Mouse (Mus musculus) adrenal gland, adult (tissue): ENCODE data around the gene Zmat5.

Source experiments
- DNase-seq, 2 experiments: peaks; one replicate each; pipeline ENCODE4 v3.0.0; 2022 to 2023; ENCODE audit warnings: low spot score in 1 of 2; ENCODE audit not compliant: inconsistent age in 2 of 2

The Zmat5 gene

DNA sequence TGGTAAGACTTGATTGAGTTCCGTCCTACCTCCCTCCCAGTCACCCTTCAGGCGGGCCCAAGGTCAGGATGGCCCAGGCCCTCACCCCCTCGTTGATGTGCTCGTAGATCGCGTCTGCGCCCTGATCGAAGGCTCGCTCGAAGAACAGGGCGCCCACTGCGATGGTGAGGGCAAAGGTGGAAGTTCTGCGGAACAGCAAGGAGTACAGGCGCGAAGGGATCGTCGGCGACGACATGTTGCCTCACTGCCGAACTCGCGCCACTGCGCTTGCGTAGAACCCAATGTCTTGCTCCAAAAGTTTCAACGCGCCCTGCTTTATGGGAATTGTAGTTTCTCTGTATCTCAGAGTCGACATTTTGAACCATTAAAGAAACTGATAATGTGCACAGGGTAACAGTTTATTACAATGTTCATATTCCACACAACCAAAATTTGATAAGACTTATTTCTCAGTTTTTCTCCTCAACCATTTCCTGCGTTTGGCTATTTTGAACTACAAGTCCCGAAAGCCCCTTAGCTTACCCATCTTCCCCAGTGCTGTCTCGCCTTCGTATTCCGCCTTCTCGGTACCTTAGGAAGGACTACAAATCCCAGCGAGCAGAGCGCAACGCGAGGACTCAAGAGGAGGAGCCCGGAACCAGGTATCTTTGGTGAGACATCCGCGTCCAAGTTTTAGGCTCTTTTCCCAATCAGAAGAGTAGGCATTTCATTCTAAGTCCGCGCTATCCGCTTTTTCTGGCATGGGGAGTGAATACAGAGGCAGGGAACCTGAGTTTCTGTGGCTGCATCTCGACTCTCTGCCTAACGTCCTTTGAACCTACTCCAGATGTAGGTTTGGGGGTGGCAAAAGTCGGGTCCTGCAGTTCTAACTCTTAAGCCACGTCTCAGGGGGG is at the start of gene Zmat5, which contains the start of gene Uqcr10:
Zmat5 (plus strand) TSS at position 607 of the 893 bp plus-strand sequence.
Uqcr10 (minus strand) TSS at position 271 of the 893 bp plus-strand sequence.
- DNase-seq, result peak; percentile 93 to 98

GRCm38 (mm10) chr11:4659818-4660217 is 44.7 kb upstream of the Zmat5 start:
- no peak for DNase-seq

GRCm38 (mm10) chr11:4660309-4661025 is 44.0 kb upstream of the Zmat5 start:
- no peak for DNase-seq

- peak; percentile 62 to 77 for DNase-seq
Observed at GRCm38 (mm10) chr11:4661324-4661723, 43.2 kb upstream of the Zmat5 start.

DNA sequence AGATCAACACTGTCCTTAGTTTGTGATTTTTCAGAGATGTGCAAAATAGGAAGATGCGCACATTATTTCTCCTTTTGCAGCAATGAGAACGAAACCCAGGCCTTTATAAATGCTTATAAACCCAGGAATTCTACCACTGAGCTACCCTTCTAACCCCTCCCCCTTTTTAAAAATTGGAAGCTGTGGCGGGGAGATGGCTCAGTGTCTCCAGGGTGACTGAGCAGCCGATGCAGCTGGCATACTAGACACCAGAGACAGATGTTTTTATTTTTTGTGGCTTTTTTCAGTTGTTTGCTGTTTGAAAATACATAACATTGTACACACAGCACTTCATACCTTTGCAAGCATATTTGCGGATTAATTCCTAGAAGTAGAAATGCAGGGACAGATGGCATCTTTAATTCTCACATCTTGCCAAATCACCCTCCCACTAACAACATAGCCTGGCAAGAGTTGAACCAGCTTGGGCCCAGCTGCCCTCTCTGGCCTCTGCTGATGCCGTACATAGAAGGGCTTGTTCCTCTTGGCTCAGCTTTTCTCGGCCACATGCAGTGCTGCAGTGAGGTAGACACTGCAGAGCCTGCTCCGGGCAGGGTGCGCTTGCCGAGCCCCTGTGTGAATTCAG is 42.5 kb upstream of the Zmat5 start:
- no peak for DNase-seq

DNA sequence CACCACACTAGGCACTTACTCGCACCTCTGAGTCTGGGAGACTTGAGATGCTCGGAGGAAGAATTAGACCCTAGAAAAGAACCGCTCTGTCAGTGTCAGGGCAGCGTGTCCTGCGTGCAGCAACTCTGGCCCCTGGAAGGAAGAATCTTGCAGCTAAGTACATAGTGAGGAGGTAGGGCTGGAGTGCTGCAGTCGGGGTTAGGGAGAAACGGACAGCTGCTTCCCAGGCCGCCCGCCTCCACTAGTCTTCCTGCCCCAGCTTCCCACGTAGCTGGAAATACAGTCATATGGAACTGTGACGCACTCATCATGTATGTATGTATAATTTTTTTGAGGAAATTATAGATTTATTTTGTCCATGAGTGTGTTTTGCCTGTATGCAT is 42.0 kb upstream of the Zmat5 start:
- DNase-seq, result no peak

GRCm38 (mm10) chr11:4671736-4672135 is 32.7 kb upstream of the Zmat5 start:
- peak in 1 of 2 experiments; percentile 59 for DNase-seq

DNA sequence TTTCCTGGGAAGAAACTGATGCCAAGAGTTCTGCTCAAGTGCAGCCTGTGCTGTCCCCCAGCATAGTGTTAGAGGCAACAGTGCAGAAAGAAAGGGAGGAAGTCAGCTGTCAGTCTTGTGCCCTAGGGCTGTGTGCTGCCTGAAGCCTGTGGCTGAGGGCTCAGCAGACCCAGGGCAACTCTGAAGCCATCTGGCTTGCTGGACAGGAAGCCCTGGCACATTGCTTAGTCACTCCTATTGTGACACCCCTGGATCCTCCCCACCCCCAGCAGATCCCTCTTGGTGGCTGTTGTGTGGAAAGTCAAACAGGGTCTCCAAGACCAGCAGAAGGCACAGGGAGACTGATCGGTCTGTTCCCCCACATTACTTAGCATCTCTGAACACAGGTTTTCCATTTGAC is 29.9 kb upstream of the Zmat5 start:
- peak; percentile 33 to 78 for DNase-seq

DNA sequence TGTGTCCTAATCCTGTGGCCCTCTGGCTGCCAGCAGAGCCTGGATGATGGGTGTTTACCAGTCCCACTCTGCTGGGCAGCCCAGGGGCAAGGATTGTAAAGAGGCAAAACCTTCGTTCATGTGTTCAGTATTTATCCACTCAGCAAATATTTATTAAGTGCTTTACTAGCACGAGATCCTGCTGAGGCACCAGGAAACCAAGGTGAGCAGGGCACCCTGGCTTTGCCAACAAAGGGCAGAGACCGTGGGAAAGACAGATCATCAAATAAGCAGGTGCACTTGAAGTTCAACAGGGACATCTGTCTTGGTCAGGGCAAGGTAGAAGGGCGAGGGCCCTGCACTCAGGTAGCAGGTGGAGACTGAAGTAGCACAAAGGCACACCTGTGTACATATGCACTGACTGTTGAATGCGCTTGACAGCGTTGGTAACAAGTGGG is 29.3 kb upstream of the Zmat5 start:
- peak in 1 of 2 experiments; percentile 52 for DNase-seq

- peak in 1 of 2 experiments; percentile 60 for DNase-seq
Observed at GRCm38 (mm10) chr11:4675693-4676092, 28.8 kb upstream of the Zmat5 start.

DNA sequence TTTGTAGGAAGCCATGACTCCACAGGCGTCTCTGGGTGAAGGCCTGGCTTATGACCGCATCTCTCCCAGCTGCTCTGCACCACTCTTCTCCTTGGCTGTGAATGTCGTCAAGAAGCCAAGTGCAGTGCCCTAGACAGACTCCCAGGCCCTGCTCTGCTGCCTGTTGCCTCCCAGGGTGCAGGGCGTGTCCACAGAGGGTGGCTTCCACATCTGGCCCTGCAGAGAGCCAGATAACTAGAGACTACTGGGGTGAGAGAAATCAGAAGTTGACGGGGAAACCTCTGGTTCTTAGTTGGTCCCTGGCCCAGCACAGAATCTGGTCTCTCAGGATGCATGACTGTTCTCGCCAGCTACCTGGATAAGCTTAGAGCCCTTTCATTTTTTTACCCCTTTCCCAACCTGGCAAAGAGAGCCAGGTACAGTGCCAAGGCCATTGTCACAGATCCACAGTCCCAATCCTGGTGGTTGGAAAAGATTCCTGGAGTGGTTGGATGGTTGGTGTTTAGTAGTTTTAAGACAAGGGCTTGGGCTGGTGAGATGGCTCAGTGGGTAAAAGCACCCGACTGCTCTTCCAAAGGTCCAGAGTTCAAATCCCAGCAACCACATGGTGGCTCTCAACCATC is 27.1 kb upstream of the Zmat5 start:
- DNase-seq, result no peak

DNA sequence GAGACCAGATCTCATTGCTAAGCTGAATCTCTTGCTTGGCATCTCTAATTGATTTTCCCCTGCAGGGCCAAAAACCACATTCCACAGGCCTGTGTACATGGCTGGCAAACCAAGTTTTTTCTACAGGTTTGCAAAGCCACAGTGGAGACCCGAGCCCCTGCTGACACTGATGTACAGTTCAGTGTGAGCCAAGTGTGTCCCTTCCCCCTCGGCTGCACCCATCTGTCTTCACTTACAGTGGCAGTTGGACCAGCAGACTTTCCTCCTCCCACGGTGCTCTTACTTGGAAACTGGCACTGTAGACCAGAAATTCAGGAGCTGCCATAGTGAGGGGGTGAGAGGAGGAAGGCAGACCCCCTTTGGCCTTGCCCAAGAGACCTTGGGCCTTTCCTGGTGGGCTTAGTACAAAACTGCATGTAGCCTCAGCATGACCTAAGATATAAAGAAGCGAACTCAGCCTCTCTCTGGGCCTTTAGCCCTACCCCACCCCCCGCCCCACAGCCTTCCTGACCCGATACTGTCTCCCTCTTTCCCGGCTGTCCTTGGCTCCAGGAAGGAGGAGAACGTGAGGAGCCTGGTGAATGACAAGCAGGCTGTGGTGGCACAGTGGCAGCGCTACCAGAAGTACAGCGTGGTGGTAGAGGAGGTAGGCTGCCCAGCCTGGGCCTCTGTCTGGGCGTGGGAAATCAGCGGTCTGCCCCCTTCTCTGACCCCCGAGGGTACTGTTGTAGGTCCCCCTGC is 25.6 kb upstream of the Zmat5 start:
- peak; percentile 52 to 56 for DNase-seq

DNA sequence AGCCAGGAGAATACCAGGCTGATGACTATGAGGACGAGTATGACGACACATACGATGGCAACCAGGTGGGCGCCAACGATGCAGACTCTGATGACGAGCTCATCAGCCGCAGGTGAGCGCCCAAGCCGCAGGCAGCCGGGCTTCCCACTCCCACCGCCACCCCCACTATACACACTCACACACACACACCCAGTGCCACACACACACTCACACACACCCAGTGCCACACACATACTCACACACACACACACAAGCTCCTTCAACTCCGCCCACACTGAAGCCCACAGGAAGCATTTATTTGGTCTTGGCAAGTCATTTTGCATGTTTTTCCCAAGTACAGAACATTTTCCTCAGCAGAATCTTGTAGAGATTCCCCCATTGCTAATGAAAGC is 25.0 kb upstream of the Zmat5 start:
- no peak for DNase-seq

DNA sequence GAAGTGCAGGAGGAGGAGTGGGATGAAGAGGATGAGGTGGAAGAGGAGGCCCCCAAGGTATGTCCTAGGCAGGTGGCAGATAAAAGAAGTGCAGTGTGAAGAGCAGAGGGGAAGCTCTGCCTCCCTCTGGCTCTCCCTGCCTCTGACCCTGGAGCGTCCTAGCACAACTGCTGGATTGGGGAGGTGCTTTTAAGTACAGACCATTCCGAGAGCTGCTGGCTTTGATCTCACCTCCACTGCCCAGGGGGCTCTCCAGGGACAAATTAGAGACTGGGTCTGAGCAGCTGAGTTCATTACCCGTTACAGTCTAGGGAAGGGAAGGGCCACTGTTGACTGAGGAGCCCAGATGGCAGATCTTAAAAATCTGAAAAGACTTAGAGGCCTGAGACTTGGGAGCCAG is 24.4 kb upstream of the Zmat5 start:
- peak in 1 of 2 experiments; percentile 60 for DNase-seq

DNA sequence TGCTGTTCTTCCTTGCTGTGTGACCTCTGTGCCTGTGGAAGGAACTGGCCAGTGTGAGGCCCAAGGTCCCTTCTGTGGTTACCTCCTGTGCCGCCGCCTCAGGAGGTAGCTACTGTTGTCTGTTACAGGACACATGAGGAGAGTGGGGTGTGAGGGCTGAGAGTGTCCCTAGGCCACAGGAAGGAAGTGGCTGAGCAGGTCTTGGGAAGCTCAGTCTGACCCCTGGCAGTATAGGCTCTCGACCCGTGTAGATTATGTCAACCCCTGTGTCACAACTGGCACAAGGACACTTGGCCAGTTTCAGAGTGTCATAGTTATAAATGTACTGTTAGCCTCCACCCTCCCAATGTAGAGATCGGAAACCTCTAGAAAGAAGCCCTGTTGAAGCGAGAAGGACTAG is 21.0 kb upstream of the Zmat5 start:
- DNase-seq, result no peak

DNA sequence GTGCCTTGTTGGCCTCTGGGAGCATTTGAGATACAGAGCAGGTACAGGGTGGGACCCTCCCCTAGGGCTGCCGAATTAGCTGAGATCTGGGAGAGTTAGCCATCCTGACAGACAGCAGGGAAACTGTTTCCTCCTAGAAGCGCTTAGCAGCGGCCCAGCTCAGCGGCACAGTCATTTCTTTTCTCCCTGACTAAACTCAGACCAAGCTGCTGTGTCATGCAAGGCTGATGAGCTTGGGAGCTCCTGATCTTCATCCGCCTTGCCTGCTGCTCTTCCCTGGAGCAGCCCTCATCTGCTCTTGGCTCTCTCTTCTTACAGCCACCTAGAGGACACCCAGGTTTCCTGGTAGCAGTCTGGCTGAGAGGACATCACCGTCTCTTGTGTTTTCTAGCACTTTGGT is 20.3 kb upstream of the Zmat5 start:
- DNase-seq, result peak in 1 of 2 experiments; percentile 78

- peak; percentile 61 to 83 for DNase-seq
Observed at GRCm38 (mm10) chr11:4685071-4685470, 19.4 kb upstream of the Zmat5 start.

GRCm38 (mm10) chr11:4685510-4685909 is 19.0 kb upstream of the Zmat5 start:
- no peak for DNase-seq

GRCm38 (mm10) chr11:4687027-4687426 is 17.5 kb upstream of the Zmat5 start:
- no peak for DNase-seq

- no peak for DNase-seq
Observed at GRCm38 (mm10) chr11:4687874-4688273, 16.6 kb upstream of the Zmat5 start.
